Mouse (Mus musculus) inflammation-experienced regulatory T-cells, adult 16 weeks (primary cell): ENCODE data around the gene Akr1b7. TPM values are rescaled to one million over a fixed set of nuclear protein-coding genes. Genes with fewer than 3 reads are reported as not detected.

ENCODE experiments used
- polyA plus RNA-seq: library from polyadenylated mRNA; unstranded; fragments of 100-300 nt; shearing (Covaris generic); gene quantifications from one replicate; pipeline ENCODE4 v1.2.1, GENCODE M21; 2017

Akr1b7 gene
- 0.61 TPM for polyA plus RNA-seq

DNA sequence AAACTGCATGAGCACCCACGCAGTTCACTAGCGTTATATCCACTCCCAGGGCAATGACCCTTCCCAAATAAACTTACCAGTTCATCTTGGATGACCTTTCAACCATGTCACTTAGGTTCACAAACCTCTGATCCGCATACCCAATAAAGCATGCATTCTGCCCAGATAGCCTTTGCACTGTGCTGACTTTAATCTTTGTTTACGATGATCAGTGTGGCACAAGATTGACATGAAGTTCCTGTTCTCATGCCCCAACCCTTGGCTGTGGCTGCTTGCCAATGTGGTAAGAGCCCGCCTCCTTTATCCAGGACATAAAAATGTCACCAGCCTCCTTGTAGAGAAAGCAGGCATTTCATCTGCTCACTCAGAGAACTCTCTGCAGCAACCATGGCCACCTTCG lies at the start of gene Akr1b7:
TSS of gene Akr1b7 (plus strand) at position 312 of the 400 bp plus-strand sequence.

DNA sequence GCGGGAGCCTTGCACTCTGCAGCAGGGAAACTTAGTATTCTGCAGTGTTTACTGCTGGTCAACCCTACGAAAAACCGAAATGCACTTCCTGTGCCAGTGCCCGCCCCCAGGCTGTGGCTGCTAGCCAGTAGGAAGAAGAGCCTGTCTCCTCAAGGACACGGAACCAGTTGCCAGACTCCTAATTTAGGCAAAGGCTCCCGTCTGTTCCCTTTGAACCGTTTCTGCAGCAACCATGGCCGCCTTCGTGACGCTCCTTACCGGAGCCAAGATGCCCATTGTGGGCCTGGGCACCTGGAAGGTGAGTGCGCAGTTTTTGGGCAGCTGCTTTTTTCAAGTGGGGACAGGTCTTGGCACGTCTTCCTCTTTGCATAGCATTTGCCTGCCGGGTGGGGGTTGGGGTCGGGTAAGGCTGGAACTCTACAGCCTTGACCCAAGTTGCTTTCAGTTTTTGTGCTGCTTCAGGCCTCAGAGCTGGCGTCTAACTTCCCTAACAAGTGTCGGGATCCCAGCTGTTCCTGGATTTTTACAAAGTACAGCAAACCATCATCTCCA lies 27.9 kb upstream of the Akr1b7 start, which contains the start of gene Akr1b10:
TSS of gene Akr1b10 (plus strand) at position 109 of the 552 bp plus-strand sequence.

Other genes starting within 250 kb of the Akr1b7 start
- gene Slc35b4, start 235.2 kb upstream of the Akr1b7 start, polyA plus RNA-seq = 71.9 TPM
- gene Akr1b3, start 94.9 kb upstream of the Akr1b7 start, polyA plus RNA-seq = 389 TPM
- gene Akr1b8, start 58.2 kb upstream of the Akr1b7 start, polyA plus RNA-seq = 0.37 TPM
- gene Akr1b10, start 28.1 kb upstream of the Akr1b7 start, polyA plus RNA-seq = 71.0 TPM
- gene Bpgm, start 63.9 kb downstream of the Akr1b7 start, polyA plus RNA-seq = 35.4 TPM
- gene Cald1, start 186.2 kb downstream of the Akr1b7 start, polyA plus RNA-seq = 0.54 TPM